ENCODE assay signal across 8 mouse cellular contexts in genomic region chr2:105612051-105612664, GRCm38 (mm10). TPM values are rescaled to one million over a fixed set of nuclear protein-coding genes. Genes with fewer than 3 reads are reported as not detected.
A peak's percentile ranks its signal among the peaks of the same experiment; 100 is the strongest.
DNase-seq lines count a peak whose midpoint lies in the region; ATAC-seq lines count a peak whose summit lies in the region.
"Had no signal": no experiment of that assay in that cellular context is flagged by ENCODE, and none has a peak within 500 bp of the region (broad histone marks: within the 10 kb centered on the region; RNA-seq: fewer than 3 reads in every experiment).

No protein-coding gene starts in this region.

- no peak overlapping the region; the same call in 1 of the 2 replicates for H3K9ac ChIP-seq in hindbrain, embryonic 12.5 days
- peak overlapping the region; percentile 22; the same call in 1 of the 2 replicates for H3K9ac ChIP-seq in neural tube, embryonic 11.5 days (ENCODE audit: low read length)

- ATAC-seq in hindbrain, embryonic 12.5 days (ENCODE audit: low FRiP score), result peak; percentile 90
- peak; percentile 91 for ATAC-seq in neural tube, embryonic 11.5 days (ENCODE audit: insufficient read depth, low FRiP score, low TSS enrichment)

- DNase-seq in layer of hippocampus, adult 8-10 months (ENCODE audit: low spot score in 2 of 2), result peak; percentile 15 to 24
- no peak for DNase-seq in layer of hippocampus, postnatal 14 days (ENCODE audit: low spot score in 2 of 2)
- peak; percentile 67 for DNase-seq in embryonic facial prominence, embryonic 10.5 days (ENCODE audit: low spot score)
- peak; percentile 85 for DNase-seq in neural tube, embryonic 11.5 days (ENCODE audit: low spot score)
- no peak for DNase-seq in lung, postnatal 14 days
- DNase-seq in cerebellum, adult 9-10 months, result no peak
- DNase-seq: heart, adult 18-20 months had no signal

- peaks cover 39% of the 10 kb centered on the region for H3K4me1 ChIP-seq in embryonic facial prominence, embryonic 10.5 days
- H3K4me1 ChIP-seq in hindbrain, embryonic 12.5 days, result peaks cover 36% of the 10 kb centered on the region
- peaks cover 12% of the 10 kb centered on the region for H3K4me1 ChIP-seq in neural tube, embryonic 11.5 days (ENCODE audit: control insufficient read depth, insufficient read depth, low read length)

- H3K36me3 ChIP-seq in embryonic facial prominence, embryonic 10.5 days (replicated peaks), result no peaks in the 10 kb centered on the region
- no peaks in the 10 kb centered on the region for H3K36me3 ChIP-seq in hindbrain, embryonic 12.5 days
- H3K36me3 ChIP-seq in neural tube, embryonic 11.5 days (ENCODE audit: control insufficient read depth, insufficient read depth, low read length), result no peaks in the 10 kb centered on the region

- H3K27ac ChIP-seq in embryonic facial prominence, embryonic 10.5 days (replicated peaks), result peak overlapping the region; percentile 78
- peak overlapping the region; percentile 62 for H3K27ac ChIP-seq in hindbrain, embryonic 12.5 days
- H3K27ac ChIP-seq in neural tube, embryonic 11.5 days (ENCODE audit: low read depth, low read length), result peak overlapping the region; percentile 85

- H3K9me3 ChIP-seq in embryonic facial prominence, embryonic 10.5 days, result no peaks in the 10 kb centered on the region
- H3K9me3 ChIP-seq in hindbrain, embryonic 12.5 days (replicated peaks), result no peaks in the 10 kb centered on the region
- H3K9me3 ChIP-seq in neural tube, embryonic 11.5 days (ENCODE audit: control insufficient read depth, low read length), result no peaks in the 10 kb centered on the region

- H3K4me2 ChIP-seq in hindbrain, embryonic 12.5 days (replicated peaks), result peak overlapping the region; percentile 40
- H3K4me2 ChIP-seq in neural tube, embryonic 11.5 days (ENCODE audit: low read depth), result peak overlapping the region; percentile 17; the same call in 1 of the 2 replicates

- peak overlapping the region; percentile 35 for H3K4me3 ChIP-seq in embryonic facial prominence, embryonic 10.5 days
- no peak overlapping the region for H3K4me3 ChIP-seq in hindbrain, embryonic 12.5 days
- H3K4me3 ChIP-seq in neural tube, embryonic 11.5 days (ENCODE audit: low read depth, low read length), result no peak overlapping the region

- 3% methylated on average over 21 of the region's 21 CpGs for WGBS in embryonic facial prominence, embryonic 10.5 days
- under 1% methylated on average over 21 of the region's 21 CpGs for WGBS in hindbrain, embryonic 12.5 days
- 1% methylated on average over 21 of the region's 21 CpGs for WGBS in neural tube, embryonic 11.5 days

- H3K27me3 ChIP-seq in embryonic facial prominence, embryonic 10.5 days (replicated peaks; ENCODE audit: low read depth, poor library complexity, severe bottlenecking), result peaks cover 78% of the 10 kb centered on the region
- peaks cover 25% of the 10 kb centered on the region for H3K27me3 ChIP-seq in hindbrain, embryonic 12.5 days
- H3K27me3 ChIP-seq in neural tube, embryonic 11.5 days (ENCODE audit: control insufficient read depth, insufficient read depth, low read length), result no peaks in the 10 kb centered on the region

RNA-seq across cellular contexts. Expression of gene Pax6, which starts 56.5 kb away (rescaled TPM):
- 10 to 100 TPM; 12.5 to 17.6 (median 12.8) TPM for total RNA-seq in layer of hippocampus, adult 8-10 months (2022)
- 10 to 100 TPM; 11.1 to 11.2 TPM for total RNA-seq in layer of hippocampus, postnatal 14 days (2021)
- 13.0 and 22.3 TPM in 2 replicates for polyA plus RNA-seq in embryonic facial prominence, embryonic 10.5 days (2016; fragmentation: Nextera tagmentation; extraction: Ambion mirVana)
- polyA plus RNA-seq in hindbrain, embryonic 12.5 days (2016; fragmentation: Nextera tagmentation; extraction: Ambion mirVana), result 17.9 and 20.1 TPM in 2 replicates
- 28.2 and 30.7 TPM in 2 replicates for polyA plus RNA-seq in neural tube, embryonic 11.5 days (2014; fragmentation: Nextera tagmentation; extraction: Ambion mirVana)
- total RNA-seq: heart, adult 18-20 months had no signal

Comparison
In these comparisons a context has a peak if more than half of its experiments do, and no peak if none do; other contexts are left out.
1. DNase-seq: peak in layer of hippocampus, adult 8-10 months (2 of 2), embryonic facial prominence, embryonic 10.5 days (single experiment) and neural tube, embryonic 11.5 days (single experiment); none in layer of hippocampus, postnatal 14 days (0 of 2), lung, postnatal 14 days (single experiment) and cerebellum, adult 9-10 months (single experiment).
2. Peak in every context shown above with its lines, with median percentiles within 50 percentile points of each other: H3K27ac ChIP-seq.